Mouse (Mus musculus) heart, embryonic 15.5 days (tissue): ENCODE measurements around the gene Tmem240. TPM values are rescaled to one million over a fixed set of nuclear protein-coding genes. Genes with fewer than 3 reads are reported as not detected.
"Not testable (repeated sequence)": the region's sequence is repeated elsewhere in the genome, so short reads cannot be mapped to it uniquely, and the experiment has no call there.

Experiments used
- ATAC-seq: fragments of 200-750 bp; cut with Nextera tagmentation; replicated peaks from 2 replicates; pipeline ENCODE4 v1.8.0; 2017; ENCODE audit warnings: low read depth, moderate TSS enrichment; ENCODE audit not compliant: insufficient number of reproducible peaks, insufficient read depth, low FRiP score
- H3K27ac ChIP-seq: fragments of 300-500 bp; sonication (generic); 2 replicates; pipeline ENCODE4 v1.5.1; 2015; ENCODE audit warnings: mild to moderate bottlenecking, inconsistent platforms
- H3K27me3 ChIP-seq: fragments of 300-500 bp; sonication (generic); 2 replicates; pipeline ENCODE4 v1.6.1; 2015; ENCODE audit warnings: inconsistent platforms
- H3K36me3 ChIP-seq: fragments of 300-500 bp; sonication (generic); 2 replicates; pipeline ENCODE4 v1.6.1; 2015; ENCODE audit warnings: mild to moderate bottlenecking, inconsistent platforms
- H3K4me1 ChIP-seq: fragments of 300-500 bp; sonication (generic); replicated peaks from 2 replicates; pipeline ENCODE4 v1.6.1; 2015; ENCODE audit warnings: inconsistent platforms
- H3K4me2 ChIP-seq: fragments of 300-500 bp; sonication (generic); 2 replicates; pipeline ENCODE4 v1.6.1; 2015; ENCODE audit warnings: inconsistent platforms, mild to moderate bottlenecking, moderate library complexity
- H3K4me3 ChIP-seq: fragments of 300-500 bp; sonication (generic); 2 replicates; pipeline ENCODE4 v1.5.1; 2015; ENCODE audit warnings: mild to moderate bottlenecking, inconsistent platforms
- H3K9ac ChIP-seq: fragments of 300-500 bp; sonication (generic); 2 replicates; pipeline ENCODE4 v1.6.1; 2015; ENCODE audit warnings: mild to moderate bottlenecking, inconsistent platforms
- H3K9me3 ChIP-seq: fragments of 300-500 bp; sonication (generic); replicated peaks from 2 replicates; pipeline ENCODE4 v1.6.1; 2016; ENCODE audit warnings: inconsistent platforms
- WGBS: fragments of 180-500 bp; shearing (Covaris S2); methylation state at CpG from one replicate; pipeline ENCODE4 v1.1.7; 2015; ENCODE audit warnings: mixed read lengths; 5-methylcytosine and 5-hydroxymethylcytosine counted together
- microRNA-seq: library from miRNA; unstranded; fragments of <30 nt; microRNA quantifications from one replicate; pipeline ENCODE4, GENCODE M21; 2016
- polyA plus RNA-seq: library from polyadenylated mRNA; unstranded; fragments of >200 nt; fragmentation: Nextera tagmentation; extraction: Ambion mirVana; gene quantifications from 2 replicates; pipeline ENCODE4 v1.2.1, GENCODE M21; 2015

Tmem240 gene
- polyA plus RNA-seq, 1 experiment from 2014 or later = 0.53 TPM

DNA sequence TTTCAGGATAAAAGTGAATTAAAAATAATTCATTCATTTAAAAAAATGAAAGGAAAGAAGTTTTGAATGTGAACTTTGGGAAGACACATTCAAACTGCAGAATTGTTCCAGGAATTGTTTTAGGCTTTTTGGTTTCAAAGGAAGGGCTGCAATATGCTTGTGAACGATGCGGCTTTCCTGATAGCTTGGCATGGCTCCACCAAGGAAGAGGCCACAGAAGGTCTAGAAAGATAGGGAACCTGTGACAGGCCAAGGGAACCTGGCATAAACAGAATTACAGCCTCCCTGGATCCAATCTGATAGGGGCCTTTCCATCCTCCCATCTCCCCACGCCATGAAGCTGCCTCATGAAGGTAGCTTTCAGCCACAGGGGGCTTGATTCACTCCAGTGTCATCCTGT lies 53.7 kb downstream of the Tmem240 start:
- H3K9ac ChIP-seq = no peak overlapping the region
- no peak overlapping the region for H3K4me2 ChIP-seq
- no peaks in the 10 kb centered on the region for H3K27me3 ChIP-seq
- no peak overlapping the region for H3K27ac ChIP-seq
- 55% methylated on average over 3 of the region's 3 CpGs for WGBS
- no peaks in the 10 kb centered on the region for H3K9me3 ChIP-seq
- H3K4me3 ChIP-seq = no peak overlapping the region
- no peaks in the 10 kb centered on the region for H3K36me3 ChIP-seq
- H3K4me1 ChIP-seq = peaks cover 18% of the 10 kb centered on the region
- no peak for ATAC-seq

- ATAC-seq = not testable (repeated sequence)
- 80% methylated on average over 4 of the region's 4 CpGs for WGBS
These were observed 54.2 kb downstream of the Tmem240 start for GRCm38 (mm10) chr4:155788833-155789232.

DNA sequence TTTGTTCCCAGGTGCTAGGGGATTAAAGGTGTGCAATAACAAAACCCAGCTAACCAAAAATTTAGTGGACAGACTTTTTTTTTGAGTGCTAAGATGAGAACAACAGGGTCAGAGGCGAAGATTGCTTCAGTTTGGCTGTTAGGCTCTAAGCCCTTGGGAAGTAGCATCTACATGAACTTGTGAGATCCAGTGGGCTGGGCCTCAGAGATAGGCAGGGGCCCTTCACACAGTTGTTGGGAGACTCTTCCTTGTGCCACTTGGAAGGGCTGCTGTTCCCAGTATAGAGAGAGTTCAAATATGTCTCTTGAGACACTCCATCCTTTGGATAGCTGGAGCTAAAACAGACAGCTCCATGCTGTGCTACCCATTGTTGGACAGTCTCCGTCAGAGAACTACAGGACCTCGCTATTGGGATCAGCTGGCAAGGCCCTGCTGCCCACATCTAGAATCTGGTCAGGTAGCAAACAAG lies 55.5 kb downstream of the Tmem240 start, which contains the start of gene Ankrd65:
TSS of gene Ankrd65 (plus strand) at position 419 of the 469 bp plus-strand sequence.
- no peak for ATAC-seq
- Histone ChIP-seq H3K4me3 (no peak within 1 kb of the TSS), H3K36me3 (no peaks in the 10 kb centered on the region), H3K4me1 (peaks cover 11% of the 10 kb centered on the region), H3K9ac (no peak within 1 kb of the TSS), H3K4me2 (no peak within 1 kb of the TSS), H3K27me3 (no peaks in the 10 kb centered on the region), H3K9me3 (no peaks in the 10 kb centered on the region), H3K27ac (no peak within 1 kb of the TSS)
- 79% methylated on average over 3 of the region's 3 CpGs for WGBS

More at GRCm38 (mm10) chr4:155788833-155789232, 54.2 kb downstream of the Tmem240 start:
- not testable (repeated sequence) for H3K27me3 ChIP-seq, H3K9ac ChIP-seq, H3K4me3 ChIP-seq, H3K9me3 ChIP-seq, H3K36me3 ChIP-seq, H3K4me2 ChIP-seq, H3K27ac ChIP-seq
- H3K4me1 ChIP-seq = peaks cover 16% of the 10 kb centered on the region

Small RNA genes within 50 kb of the gene (microRNA-seq; reads per million reads assigned to microRNA genes)
- gene Gm27743 = not detected

Other genes starting within 250 kb of the Tmem240 start
- gene Gnb1, start 243.4 kb upstream of the Tmem240 start, polyA plus RNA-seq = 308 and 345 TPM in 2 replicates
- 40.9 and 55.3 TPM in 2 replicates for gene Nadk, start 172.4 kb upstream of the Tmem240 start, polyA plus RNA-seq
- gene Slc35e2, start 133.4 kb upstream of the Tmem240 start, polyA plus RNA-seq = 5.8 and 6.7 TPM in 2 replicates
- gene Cdk11b, start 109.9 kb upstream of the Tmem240 start, polyA plus RNA-seq = 38.4 and 41.8 TPM in 2 replicates
- gene Gm10563, start 89.4 kb upstream of the Tmem240 start, polyA plus RNA-seq = not detected in 2 replicates
- 65.5 and 74.9 TPM in 2 replicates for gene Mmp23, start 81.4 kb upstream of the Tmem240 start, polyA plus RNA-seq
- 17.3 and 23.4 TPM in 2 replicates for gene Mib2, start 65.6 kb upstream of the Tmem240 start, polyA plus RNA-seq
- gene Fndc10, start 40.5 kb upstream of the Tmem240 start, polyA plus RNA-seq = 3.8 and 5.0 TPM in 2 replicates
- gene Ssu72, start 30.0 kb upstream of the Tmem240 start, polyA plus RNA-seq = 97.0 and 107 TPM in 2 replicates
- gene Atad3a, start 26.3 kb downstream of the Tmem240 start, polyA plus RNA-seq = 88.9 and 108 TPM in 2 replicates
- 5.9 and 7.8 TPM in 2 replicates for gene Vwa1, start 39.9 kb downstream of the Tmem240 start, polyA plus RNA-seq
- 1.7 and 2.0 TPM in 2 replicates for gene Tmem88b, start 51.1 kb downstream of the Tmem240 start, polyA plus RNA-seq
- 0.13 TPM in 1 of 2 replicates, not detected in the other for gene Ankrd65, start 55.6 kb downstream of the Tmem240 start, polyA plus RNA-seq
- 131 TPM in 2 replicates for gene Mrpl20, start 68.1 kb downstream of the Tmem240 start, polyA plus RNA-seq
- 106 and 123 TPM in 2 replicates for gene Ccnl2, start 77.7 kb downstream of the Tmem240 start, polyA plus RNA-seq
- 121 and 124 TPM in 2 replicates for gene Aurkaip1, start 96.5 kb downstream of the Tmem240 start, polyA plus RNA-seq
- 72.7 and 91.4 TPM in 2 replicates for gene Mxra8, start 104.9 kb downstream of the Tmem240 start, polyA plus RNA-seq
- 8.1 and 12.2 TPM in 2 replicates for gene Dvl1, start 112.6 kb downstream of the Tmem240 start, polyA plus RNA-seq
- gene Tas1r3, start 128.6 kb downstream of the Tmem240 start, polyA plus RNA-seq = 0.14 TPM in 2 replicates
- 7.8 and 10.3 TPM in 2 replicates for gene Cptp, start 134.6 kb downstream of the Tmem240 start, polyA plus RNA-seq
- gene Ints11, start 134.7 kb downstream of the Tmem240 start, polyA plus RNA-seq = 27.3 and 41.4 TPM in 2 replicates
- gene Pusl1, start 157.0 kb downstream of the Tmem240 start, polyA plus RNA-seq = 28.7 and 32.4 TPM in 2 replicates
- gene Acap3, start 157.0 kb downstream of the Tmem240 start, polyA plus RNA-seq = 8.2 and 13.5 TPM in 2 replicates
- gene Ube2j2, start 209.0 kb downstream of the Tmem240 start, polyA plus RNA-seq = 71.7 and 79.0 TPM in 2 replicates
- gene C1qtnf12, start 227.5 kb downstream of the Tmem240 start, polyA plus RNA-seq = 24.9 and 31.3 TPM in 2 replicates